Mouse (Mus musculus) layer of hippocampus, postnatal 10 days (tissue): ENCODE data around the gene Acsbg1. TPM values are rescaled to one million over a fixed set of nuclear protein-coding genes. Genes with fewer than 3 reads are reported as not detected.

ENCODE experiments used
- DNase-seq, 2 experiments: peaks; one replicate each; pipeline ENCODE4 v3.0.0; 2021; ENCODE audit warnings: low spot score in 2 of 2
- microRNA-seq, 2 experiments: library from miRNA; unstranded; fragments of <30 nt; microRNA quantifications; one replicate each; pipeline ENCODE4 v1.2.0; 2021
- total RNA-seq, 2 experiments: library from RNA; stranded (reverse); gene quantifications; 2 replicates each; pipeline ENCODE4 v1.2.3; 2021

Acsbg1 gene
- total RNA-seq, 2 experiments from 2014 or later = 85.1 to 89.1 TPM

- DNase-seq = no peak
These were observed 106.6 kb downstream of the Acsbg1 start for GRCm38 (mm10) chr9:54555044-54555443.

Small RNAs within 50 kb of the gene (microRNA-seq; reads per million reads assigned to microRNA genes)
- 0.20 to 0.45 reads per million in 2 experiments for gene Mir5710

Other genes starting within 250 kb of the Acsbg1 start
- 100 to 1,000 TPM; 199 to 209 TPM for gene Dmxl2, start 160.2 kb downstream of the Acsbg1 start, total RNA-seq
- gene Sh2d7, start 122.9 kb downstream of the Acsbg1 start, total RNA-seq = not detected
- 10 to 100 TPM; 29.9 to 31.8 TPM for gene Cib2, start 101.7 kb downstream of the Acsbg1 start, total RNA-seq
- 100 to 1,000 TPM; 184 to 199 TPM for gene Idh3a, start 75.5 kb downstream of the Acsbg1 start, total RNA-seq
- 10 to 100 TPM; 17.1 TPM for gene Dnaja4, start 37.0 kb upstream of the Acsbg1 start, total RNA-seq
- 10 to 100 TPM; 53.4 to 53.9 TPM for gene Wdr61, start 72.6 kb upstream of the Acsbg1 start, total RNA-seq
- 1 to 10 TPM; 5.5 to 5.7 TPM for gene Crabp1, start 102.9 kb upstream of the Acsbg1 start, total RNA-seq
- gene Ireb2, start 201.9 kb upstream of the Acsbg1 start, total RNA-seq = 10 to 100 TPM; 74.6 to 78.2 TPM